Mouse (Mus musculus): ENCODE results near the gene Tceanc2. TPM values are rescaled to one million over a fixed set of nuclear protein-coding genes. Genes with fewer than 3 reads are reported as not detected.
"Not testable (repeated sequence)": the region's sequence is repeated elsewhere in the genome, so short reads cannot be mapped to it uniquely, and the experiment has no call there.

Tceanc2 gene
- polyA plus RNA-seq, 1 experiment from 2014 or later = 22.9 TPM

DNA sequence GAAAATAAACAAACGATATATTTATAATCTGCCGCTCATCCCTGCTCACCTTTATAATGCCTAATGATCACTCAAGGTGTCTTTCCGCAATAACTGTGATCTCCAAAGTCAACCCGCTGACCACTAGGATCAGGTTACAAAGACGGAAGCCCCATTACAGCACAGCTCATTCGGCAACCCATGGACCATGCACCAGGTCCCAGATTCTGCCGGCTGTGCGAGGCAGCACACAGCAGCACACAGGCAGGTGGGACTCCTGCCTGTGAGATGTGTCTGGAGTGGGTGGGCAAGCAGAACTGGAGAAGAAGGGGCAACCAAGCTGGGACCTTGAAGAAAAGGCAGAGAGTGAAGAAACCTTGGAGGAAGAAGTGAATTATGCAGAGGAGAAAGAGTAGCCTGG is 64.6 kb downstream of the Tceanc2 start:
- no peaks in the 10 kb centered on the region for H3K27me3 ChIP-seq (ENCODE audit: low read depth, poor library complexity, severe bottlenecking)
- H3K27ac ChIP-seq = no peak overlapping the region
- WGBS = 27% methylated on average over 8 of the region's 8 CpGs
- no peaks in the 10 kb centered on the region for H3K9me3 ChIP-seq (replicated peaks)
- H3K4me3 ChIP-seq = no peak overlapping the region
- no peak for DNase-seq (ENCODE audit: low spot score)
- peaks cover 25% of the 10 kb centered on the region for H3K4me1 ChIP-seq
- H3K36me3 ChIP-seq = no peaks in the 10 kb centered on the region

DNA sequence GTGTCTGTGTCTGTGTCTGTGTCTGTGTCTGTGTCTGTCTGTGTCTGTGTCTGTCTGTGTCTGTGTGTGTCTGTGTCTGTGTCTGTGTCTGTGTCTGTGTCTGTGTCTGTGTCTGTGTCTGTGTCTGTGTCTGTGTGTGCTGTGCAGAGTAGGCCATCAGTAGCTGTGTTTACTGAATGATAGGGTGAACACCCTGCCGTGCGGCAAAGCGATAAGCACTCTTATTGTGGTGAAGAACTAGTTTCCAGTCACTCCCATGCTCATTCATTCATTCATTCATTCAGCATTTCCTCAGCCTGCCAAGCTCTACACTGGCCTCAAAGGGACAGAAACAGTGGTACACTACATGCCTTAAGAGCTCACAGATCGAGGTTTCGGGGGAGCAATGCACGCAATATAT is 69.7 kb downstream of the Tceanc2 start:
- WGBS = 95% methylated on average over 6 of the region's 6 CpGs
- not testable (repeated sequence) for H3K9me3 ChIP-seq (replicated peaks); H3K27ac ChIP-seq; DNase-seq (ENCODE audit: low spot score); H3K4me3 ChIP-seq; H3K27me3 ChIP-seq (ENCODE audit: low read depth, poor library complexity, severe bottlenecking); H3K36me3 ChIP-seq
- peaks cover 41% of the 10 kb centered on the region for H3K4me1 ChIP-seq

DNA sequence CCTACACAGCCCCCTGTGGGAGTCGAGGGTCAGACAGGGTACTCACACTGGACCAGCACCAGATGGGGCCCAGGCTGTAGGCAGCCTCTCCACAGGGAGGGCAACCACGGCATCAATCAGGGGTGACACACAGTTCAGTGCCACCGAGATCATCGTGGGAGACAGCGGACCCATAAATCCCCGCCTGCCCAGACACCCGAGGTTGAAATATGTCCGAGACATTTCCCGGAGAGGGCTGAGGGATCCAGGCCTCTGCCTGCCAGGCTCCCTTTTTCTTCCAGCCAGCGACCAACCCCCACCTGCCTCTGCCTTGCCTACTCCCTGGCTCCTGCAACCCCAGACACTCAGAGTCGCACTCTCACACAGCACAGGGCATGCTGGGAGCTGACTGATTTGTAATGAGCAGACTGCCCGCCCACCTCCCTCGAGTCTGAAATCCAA is 70.6 kb downstream of the Tceanc2 start:
- Histone ChIP-seq H3K4me3 (peak overlapping the region; percentile 4; the same call in 1 of the 2 replicates), H3K27ac (peak overlapping the region; percentile 85), H3K36me3 (no peaks in the 10 kb centered on the region), H3K9me3 (replicated peaks) (no peaks in the 10 kb centered on the region), H3K27me3 (ENCODE audit: low read depth, poor library complexity, severe bottlenecking) (no peaks in the 10 kb centered on the region), H3K4me1 (peaks cover 33% of the 10 kb centered on the region)
- no peak for DNase-seq (ENCODE audit: low spot score)
- 31% methylated on average over 13 of the region's 13 CpGs for WGBS

DNA sequence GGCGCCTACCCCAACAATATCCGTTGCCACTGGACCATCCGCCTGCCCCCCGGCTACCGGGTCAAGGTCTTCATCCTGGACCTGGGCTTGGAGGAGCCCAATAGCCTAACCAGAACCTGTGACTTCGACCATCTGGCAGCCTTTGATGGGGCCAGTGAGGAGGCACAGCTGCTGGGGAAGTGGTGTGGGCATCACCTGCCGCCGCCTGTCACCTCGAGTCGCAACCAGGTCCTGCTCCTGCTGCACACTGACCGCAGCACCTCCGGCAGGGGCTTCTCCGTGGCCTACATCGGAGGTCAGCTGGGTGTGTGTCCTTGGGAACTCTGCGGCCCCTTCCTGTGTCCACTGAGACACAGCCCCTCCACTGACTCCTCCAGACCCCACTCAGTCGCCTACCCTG is 72.1 kb downstream of the Tceanc2 start:
- H3K4me3 ChIP-seq = no peak overlapping the region
- H3K4me1 ChIP-seq = peaks cover 43% of the 10 kb centered on the region
- H3K27me3 ChIP-seq (ENCODE audit: low read depth, poor library complexity, severe bottlenecking) = no peaks in the 10 kb centered on the region
- no peaks in the 10 kb centered on the region for H3K9me3 ChIP-seq (replicated peaks)
- no peak for DNase-seq (ENCODE audit: low spot score)
- 89% methylated on average over 16 of the region's 16 CpGs for WGBS
- H3K36me3 ChIP-seq = no peaks in the 10 kb centered on the region
- H3K27ac ChIP-seq = peak overlapping the region; percentile 85

DNA sequence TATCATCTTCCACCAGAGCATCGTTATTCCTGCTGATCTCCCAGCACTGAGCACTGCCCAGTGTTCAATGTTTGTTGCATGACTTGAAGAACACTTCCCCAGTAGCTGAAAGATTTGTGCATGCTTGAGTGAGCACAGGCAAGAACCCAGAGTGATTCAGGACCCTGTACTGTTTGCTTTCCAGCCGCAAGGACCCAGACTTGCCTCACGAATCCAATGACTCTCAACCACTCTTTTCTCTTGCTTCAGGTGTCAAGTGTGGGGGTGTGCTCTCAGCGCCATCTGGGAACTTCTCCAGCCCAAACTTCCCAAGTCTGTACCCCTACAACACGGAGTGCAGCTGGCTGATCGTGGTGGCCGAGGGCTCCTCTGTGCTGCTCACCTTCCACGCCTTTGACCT is 76.7 kb downstream of the Tceanc2 start:
- peaks cover 44% of the 10 kb centered on the region for H3K4me1 ChIP-seq
- no peak for DNase-seq (ENCODE audit: low spot score)
- no peaks in the 10 kb centered on the region for H3K36me3 ChIP-seq
- 78% methylated on average over 8 of the region's 8 CpGs for WGBS
- H3K9me3 ChIP-seq (replicated peaks) = no peaks in the 10 kb centered on the region
- H3K27me3 ChIP-seq (ENCODE audit: low read depth, poor library complexity, severe bottlenecking) = no peaks in the 10 kb centered on the region
- H3K4me3 ChIP-seq = no peak overlapping the region
- peak overlapping the region; percentile 63 for H3K27ac ChIP-seq

DNA sequence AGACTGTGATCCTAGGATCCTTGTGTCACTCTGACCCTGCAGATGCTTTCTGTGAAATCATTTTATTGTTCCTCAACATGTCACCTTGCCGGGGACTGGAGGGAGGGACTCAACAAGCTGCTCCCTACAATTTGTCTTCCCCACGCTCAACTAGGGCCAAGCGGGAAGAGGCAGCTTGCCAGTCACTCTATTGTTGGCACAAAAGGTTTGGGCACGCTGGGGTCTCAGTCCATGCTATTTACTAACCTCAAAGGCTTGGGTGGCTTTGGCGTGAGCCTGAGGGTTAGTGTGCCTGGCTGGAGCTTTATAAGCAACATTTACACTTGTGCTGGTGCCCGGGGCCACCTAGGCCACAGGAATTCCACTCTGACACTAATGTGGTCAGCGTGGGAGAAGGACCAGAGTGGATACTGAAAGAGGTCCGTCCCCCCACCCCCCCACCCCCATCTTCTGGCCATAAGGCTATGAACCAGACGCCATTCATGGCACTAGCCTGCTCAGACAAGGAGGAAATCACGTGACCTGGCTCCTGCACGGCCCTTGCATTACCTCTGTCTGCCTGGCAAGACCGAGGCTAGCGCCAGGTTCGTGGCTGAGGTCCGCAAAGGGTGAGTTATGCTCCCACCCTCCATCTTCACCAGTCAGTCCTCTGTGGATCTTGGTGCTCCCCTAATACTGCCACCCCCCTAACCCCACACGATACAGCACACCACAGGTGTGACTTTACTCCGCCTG is 80.0 kb downstream of the Tceanc2 start:
- Histone ChIP-seq H3K27ac (peak overlapping the region; percentile 73), H3K27me3 (ENCODE audit: low read depth, poor library complexity, severe bottlenecking) (no peaks in the 10 kb centered on the region), H3K9me3 (replicated peaks) (no peaks in the 10 kb centered on the region), H3K4me1 (peaks cover 61% of the 10 kb centered on the region), H3K4me3 (no peak overlapping the region), H3K36me3 (no peaks in the 10 kb centered on the region)
- 74% methylated on average over 17 of the region's 17 CpGs for WGBS
- DNase-seq (ENCODE audit: low spot score) = peak; percentile 41

DNA sequence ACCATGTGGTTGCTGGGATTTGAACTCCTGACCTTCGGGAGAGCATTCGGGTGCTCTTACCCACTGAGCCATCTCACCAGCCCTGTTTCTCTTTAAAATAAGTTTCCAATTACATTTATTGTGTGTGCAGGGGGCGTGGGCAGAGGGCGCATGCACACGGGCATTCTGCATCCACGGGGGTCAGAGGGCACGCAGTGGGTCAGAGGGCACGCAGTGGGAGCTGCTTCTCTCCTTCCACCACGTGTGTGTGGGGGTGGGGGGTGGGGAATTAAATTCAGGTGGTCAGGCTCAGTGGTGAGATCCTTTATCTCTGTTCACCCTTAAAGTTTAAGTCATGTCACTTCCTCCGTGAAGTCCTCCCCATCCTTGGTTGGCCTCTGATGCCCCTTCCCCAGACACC is 80.5 kb downstream of the Tceanc2 start:
- Histone ChIP-seq H3K27ac (peak overlapping the region; percentile 73; the same call in 1 of the 2 replicates), H3K36me3 (no peaks in the 10 kb centered on the region), H3K27me3 (ENCODE audit: low read depth, poor library complexity, severe bottlenecking) (no peaks in the 10 kb centered on the region), H3K4me1 (peaks cover 67% of the 10 kb centered on the region), H3K4me3 (no peak overlapping the region), H3K9me3 (replicated peaks) (no peaks in the 10 kb centered on the region)
- DNase-seq (ENCODE audit: low spot score) = no peak
- WGBS = 57% methylated on average over 10 of the region's 10 CpGs

DNA sequence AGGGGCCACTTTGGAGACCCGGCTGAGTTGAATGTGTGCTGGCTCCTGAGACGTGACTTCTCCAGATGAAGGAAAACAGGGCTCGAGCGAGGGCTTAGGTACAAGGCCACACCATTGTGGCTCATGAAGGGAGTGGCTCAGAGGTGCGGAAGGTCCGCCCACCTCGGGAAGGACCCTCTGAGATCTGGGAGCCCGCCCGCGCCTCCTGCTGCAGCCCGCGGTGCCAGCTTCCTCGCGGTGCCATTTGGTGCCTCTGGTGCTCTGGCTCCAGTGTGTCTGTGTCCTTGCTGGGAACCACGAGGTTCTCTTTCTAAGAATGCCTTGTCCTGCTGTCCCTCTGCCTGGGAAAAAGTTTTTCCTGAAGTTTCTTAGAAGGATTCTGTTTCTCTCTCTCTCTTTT is 81.0 kb downstream of the Tceanc2 start:
- no peaks in the 10 kb centered on the region for H3K36me3 ChIP-seq
- H3K4me1 ChIP-seq = peaks cover 71% of the 10 kb centered on the region
- WGBS = 29% methylated on average over 15 of the region's 15 CpGs
- no peaks in the 10 kb centered on the region for H3K9me3 ChIP-seq (replicated peaks)
- H3K4me3 ChIP-seq = no peak overlapping the region
- H3K27ac ChIP-seq = peak overlapping the region; percentile 72
- DNase-seq (ENCODE audit: low spot score) = peak; percentile 41
- no peaks in the 10 kb centered on the region for H3K27me3 ChIP-seq (ENCODE audit: low read depth, poor library complexity, severe bottlenecking)

DNA sequence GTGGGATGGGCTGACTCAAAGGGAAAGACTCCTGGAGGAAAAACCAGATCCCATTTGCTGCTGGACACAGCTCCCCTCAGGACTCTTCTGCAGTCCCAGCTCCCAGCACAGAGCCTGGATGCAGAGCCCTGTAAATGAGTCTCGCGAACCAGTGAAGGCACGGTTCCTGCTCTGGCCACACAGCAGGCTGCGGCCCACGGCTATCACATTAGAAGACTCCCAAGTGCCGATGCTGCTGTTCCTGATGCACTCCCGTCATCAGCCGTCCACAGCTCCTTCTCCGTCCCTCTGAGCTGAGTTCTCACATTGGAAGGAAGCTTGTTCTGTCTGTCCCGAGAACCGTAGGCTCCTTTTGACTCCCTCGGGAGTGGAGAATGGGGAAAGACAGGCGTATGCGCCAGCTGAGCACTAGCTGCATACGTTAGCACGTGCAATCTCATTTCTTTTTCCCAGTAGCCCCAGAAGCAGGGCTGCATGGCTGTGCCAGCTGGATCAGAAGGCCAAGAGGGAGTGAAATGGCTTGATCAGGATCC is 82.0 kb downstream of the Tceanc2 start, which contains the start of gene Cdcp2:
Gene Cdcp2 (plus strand): TSS at position 51 of the 533 bp plus-strand sequence.
- peaks cover 71% of the 10 kb centered on the region for H3K4me1 ChIP-seq
- no peak within 1 kb of the TSS for H3K4me3 ChIP-seq
- WGBS = 52% methylated on average over 16 of the region's 16 CpGs
- no peaks in the 10 kb centered on the region for H3K36me3 ChIP-seq
- no peaks in the 10 kb centered on the region for H3K9me3 ChIP-seq (replicated peaks)
- H3K27me3 ChIP-seq (ENCODE audit: low read depth, poor library complexity, severe bottlenecking) = no peaks in the 10 kb centered on the region
- peak within 1 kb of the TSS; percentile 72 for H3K27ac ChIP-seq
- peak; percentile 51 for DNase-seq (ENCODE audit: low spot score)

DNA sequence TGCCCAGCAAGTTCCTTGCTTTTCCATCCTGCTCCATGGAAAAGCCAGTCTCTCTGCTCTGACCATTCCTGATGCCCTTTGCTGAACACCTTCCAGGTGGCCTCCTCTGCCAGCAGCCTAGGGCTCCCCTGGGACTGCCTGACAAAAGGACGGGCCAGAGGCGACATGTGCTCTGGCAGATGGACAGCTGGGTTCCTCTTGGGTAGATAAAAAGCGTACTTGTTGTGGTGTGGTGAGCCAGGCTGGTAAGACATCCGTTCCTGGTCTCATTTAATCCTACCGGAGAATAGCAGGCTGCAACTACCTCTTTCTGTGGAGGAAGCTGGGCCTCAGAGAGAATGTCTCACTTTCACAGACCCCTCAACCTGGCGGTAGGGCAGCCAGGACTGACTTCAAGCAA is 82.9 kb downstream of the Tceanc2 start:
- no peaks in the 10 kb centered on the region for H3K9me3 ChIP-seq (replicated peaks)
- H3K36me3 ChIP-seq = no peaks in the 10 kb centered on the region
- DNase-seq (ENCODE audit: low spot score) = no peak
- WGBS = 55% methylated on average over 6 of the region's 6 CpGs
- peaks cover 77% of the 10 kb centered on the region for H3K4me1 ChIP-seq
- no peaks in the 10 kb centered on the region for H3K27me3 ChIP-seq (ENCODE audit: low read depth, poor library complexity, severe bottlenecking)
- no peak overlapping the region for H3K4me3 ChIP-seq
- peak overlapping the region; percentile 72 for H3K27ac ChIP-seq

DNA sequence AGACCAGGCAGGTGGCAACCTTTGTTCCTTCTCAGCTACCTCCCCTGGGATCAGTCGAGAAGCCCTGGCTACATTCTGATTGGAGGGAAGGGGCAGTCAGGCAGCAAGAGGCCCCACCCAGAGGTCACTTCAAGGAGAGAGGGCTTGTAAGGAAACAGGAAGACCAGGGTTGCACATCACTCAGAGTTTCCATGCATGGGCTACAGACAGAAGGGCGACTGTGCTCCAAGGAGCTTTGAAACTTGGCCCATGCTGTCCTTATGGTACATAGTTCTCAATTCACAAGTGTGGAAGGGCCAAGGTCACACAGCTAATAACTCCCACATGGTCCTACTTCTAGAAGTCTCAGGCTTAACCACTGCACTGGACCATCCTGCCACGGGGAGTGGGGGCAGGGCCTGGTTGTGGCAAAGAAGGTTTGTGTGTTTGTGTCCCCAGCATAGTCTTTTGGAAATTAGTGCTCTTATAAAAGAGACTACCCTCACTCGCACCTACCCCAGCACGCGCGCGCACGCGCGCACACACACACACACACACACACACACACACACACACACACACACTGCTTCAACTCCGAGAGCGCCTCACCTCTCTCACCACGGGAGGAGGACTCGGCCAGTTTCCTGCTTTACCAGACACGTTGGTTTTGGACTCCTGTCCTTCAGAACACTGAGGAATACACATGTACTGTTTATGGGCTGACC is 84.3 kb downstream of the Tceanc2 start:
- Histone ChIP-seq H3K27ac (peak overlapping the region; percentile 75), H3K9me3 (replicated peaks) (no peaks in the 10 kb centered on the region), H3K36me3 (no peaks in the 10 kb centered on the region), H3K4me3 (no peak overlapping the region), H3K27me3 (ENCODE audit: low read depth, poor library complexity, severe bottlenecking) (no peaks in the 10 kb centered on the region), H3K4me1 (peaks cover 77% of the 10 kb centered on the region)
- peak; percentile 56 for DNase-seq (ENCODE audit: low spot score)
- 73% methylated on average over 16 of the region's 16 CpGs for WGBS

DNA sequence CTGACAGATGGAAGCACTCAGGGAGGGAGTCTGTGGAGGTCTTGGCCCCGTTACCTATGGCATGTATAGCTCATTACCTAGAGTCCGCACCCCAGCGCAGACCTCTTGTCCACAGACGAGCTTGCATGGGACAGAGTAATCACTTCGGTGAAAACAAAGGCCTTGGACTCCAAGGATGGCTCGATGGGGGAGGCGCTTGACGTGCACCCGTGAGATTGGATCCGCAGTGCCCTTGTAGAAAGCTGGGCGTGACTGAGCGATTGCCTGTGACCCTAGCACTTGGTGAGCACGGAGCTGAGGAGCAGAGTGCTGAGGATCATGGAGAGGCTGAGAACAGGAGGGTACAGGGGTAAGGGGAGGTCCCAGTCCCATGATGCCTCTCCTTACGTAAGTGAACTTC is 87.2 kb downstream of the Tceanc2 start:
- 83% methylated on average over 14 of the region's 14 CpGs for WGBS
- H3K27me3 ChIP-seq (ENCODE audit: low read depth, poor library complexity, severe bottlenecking) = no peaks in the 10 kb centered on the region
- H3K4me3 ChIP-seq = no peak overlapping the region
- H3K27ac ChIP-seq = peak overlapping the region; percentile 68
- DNase-seq (ENCODE audit: low spot score) = no peak
- peaks cover 56% of the 10 kb centered on the region for H3K4me1 ChIP-seq
- H3K9me3 ChIP-seq (replicated peaks) = no peaks in the 10 kb centered on the region
- H3K36me3 ChIP-seq = no peaks in the 10 kb centered on the region

DNA sequence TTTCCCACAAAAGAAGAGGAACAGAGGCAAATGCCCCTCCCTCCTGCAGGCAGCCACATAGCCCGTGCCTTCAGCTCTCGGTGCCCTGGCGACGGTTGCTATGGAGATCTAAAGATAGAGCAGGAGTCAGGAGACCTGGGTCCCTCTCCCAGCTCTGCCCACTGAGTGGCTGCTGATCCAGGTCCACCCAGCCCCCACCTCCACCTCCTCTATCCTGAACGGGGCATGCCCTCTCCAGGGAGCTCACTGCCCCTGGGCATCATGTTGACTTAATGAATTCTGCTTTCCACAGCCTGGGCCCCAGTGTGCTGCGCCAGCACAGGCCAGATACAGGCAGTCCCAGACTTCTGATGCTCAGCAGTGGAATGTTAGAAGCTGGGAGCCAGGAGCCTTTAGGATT is 94.1 kb downstream of the Tceanc2 start:
- 13% methylated on average over 6 of the region's 6 CpGs for WGBS
- H3K4me1 ChIP-seq = peaks cover 44% of the 10 kb centered on the region
- peak overlapping the region; percentile 76 for H3K27ac ChIP-seq
- peak; percentile 47 for DNase-seq (ENCODE audit: low spot score)
- peak overlapping the region; percentile 11 for H3K4me3 ChIP-seq
- no peaks in the 10 kb centered on the region for H3K27me3 ChIP-seq (ENCODE audit: low read depth, poor library complexity, severe bottlenecking)
- no peaks in the 10 kb centered on the region for H3K9me3 ChIP-seq (replicated peaks)
- H3K36me3 ChIP-seq = no peaks in the 10 kb centered on the region; the same call in 1 of the 2 replicates
